Mouse (Mus musculus): ENCODE data around the gene Lamc2.

Lamc2 gene

DNA sequence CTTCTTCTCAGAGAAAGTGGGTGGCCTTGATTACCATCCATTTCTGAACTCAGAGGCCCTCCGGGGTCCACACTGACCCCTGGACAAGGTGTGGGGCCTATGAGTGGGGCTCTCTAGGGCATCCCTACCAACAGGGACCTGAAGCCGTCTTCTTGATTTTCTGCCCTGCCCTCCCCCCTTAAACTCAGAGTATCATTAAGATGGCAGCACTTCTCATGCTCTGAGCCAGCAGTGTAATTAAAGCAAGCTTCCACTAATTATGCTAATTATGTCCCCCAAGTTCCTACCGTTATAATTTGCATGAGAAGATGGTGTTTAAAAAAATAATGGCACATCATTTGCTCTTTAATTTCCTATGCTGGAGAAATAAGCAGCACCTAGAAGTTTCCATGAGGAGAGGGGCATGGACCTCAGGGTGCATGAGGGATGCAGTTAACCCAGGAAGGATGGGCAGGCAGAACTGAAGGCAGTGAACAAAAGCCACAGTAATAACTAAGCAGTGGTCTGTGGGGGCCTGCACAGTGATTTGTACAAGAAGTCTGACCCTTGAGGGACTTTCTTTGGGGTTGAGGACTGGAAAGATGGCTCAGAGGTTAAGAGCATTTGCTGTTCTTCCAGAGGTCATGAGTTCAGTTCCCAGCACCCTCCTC, 111.0 kb downstream of the Lamc2 start:
- no peak for ATAC-seq (ENCODE audit: insufficient number of reproducible peaks, low FRiP score, low TSS enrichment)

DNA sequence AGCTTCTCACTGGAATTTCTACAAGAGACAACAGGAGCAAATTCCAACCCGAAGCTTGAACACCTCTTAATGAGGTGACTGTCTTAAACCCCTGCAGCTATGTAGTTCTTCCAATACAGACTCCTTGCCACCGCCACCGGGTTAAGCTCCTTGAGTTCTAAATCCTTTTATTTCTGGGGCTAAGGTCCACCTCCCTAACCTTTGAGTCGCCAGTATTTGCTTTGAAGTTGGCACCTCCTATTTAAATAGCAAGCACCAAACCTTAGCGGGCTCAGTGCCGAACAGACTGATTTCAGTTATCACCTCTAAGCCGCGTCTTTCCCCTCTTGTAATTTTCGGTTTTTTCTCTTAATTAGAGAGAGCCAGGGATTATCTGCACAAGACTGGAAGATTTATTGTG, 112.8 kb downstream of the Lamc2 start:
- ATAC-seq (ENCODE audit: insufficient number of reproducible peaks, low FRiP score, low TSS enrichment) = no peak
